Mouse (Mus musculus) hindbrain, embryonic 10.5 days (tissue): Measurements from ENCODE around the gene Flt3. TPM values are rescaled to one million over a fixed set of nuclear protein-coding genes. Genes with fewer than 3 reads are reported as not detected.

ENCODE experiments used
- DNase-seq: peaks from one replicate; pipeline ENCODE4 v3.0.0-alpha.2; 2017; ENCODE audit warnings: low spot score
- H3K27ac ChIP-seq: fragments of 300-500 bp; sonication (generic); 2 replicates; pipeline ENCODE4 v1.5.1; 2016; ENCODE audit warnings: mild to moderate bottlenecking, moderate library complexity
- H3K27me3 ChIP-seq: fragments of 300-500 bp; sonication (generic); 2 replicates; pipeline ENCODE4 v1.6.1; 2016; ENCODE audit warnings: mild to moderate bottlenecking; ENCODE audit not compliant: poor library complexity, insufficient read depth, severe bottlenecking
- H3K36me3 ChIP-seq: fragments of 300-500 bp; sonication (generic); 2 replicates; pipeline ENCODE4 v1.6.1; 2016; ENCODE audit warnings: mild to moderate bottlenecking, moderate library complexity
- H3K4me1 ChIP-seq: fragments of 300-500 bp; sonication (generic); replicated peaks from 2 replicates; pipeline ENCODE4 v1.6.1; 2016; ENCODE audit warnings: mild to moderate bottlenecking
- H3K4me3 ChIP-seq: fragments of 300-500 bp; sonication (generic); 2 replicates; pipeline ENCODE4 v1.5.1; 2016; ENCODE audit warnings: mild to moderate bottlenecking, moderate library complexity
- H3K9me3 ChIP-seq: fragments of 300-500 bp; sonication (generic); 2 replicates; pipeline ENCODE4 v1.6.1; 2016; ENCODE audit warnings: mild to moderate bottlenecking, moderate library complexity
- WGBS: fragments of 180-500 bp; shearing (Covaris S2); methylation state at CpG from one replicate; pipeline ENCODE4 v1.1.7; 2016; 5-methylcytosine and 5-hydroxymethylcytosine counted together
- polyA plus RNA-seq: library from polyadenylated mRNA; unstranded; fragments of >200 nt; fragmentation: Nextera tagmentation; extraction: Ambion mirVana; gene quantifications from 2 replicates; pipeline ENCODE4 v1.2.1, GENCODE M21; 2016

The Flt3 gene
- polyA plus RNA-seq, 1 experiment from 2014 or later, result not detected

DNA sequence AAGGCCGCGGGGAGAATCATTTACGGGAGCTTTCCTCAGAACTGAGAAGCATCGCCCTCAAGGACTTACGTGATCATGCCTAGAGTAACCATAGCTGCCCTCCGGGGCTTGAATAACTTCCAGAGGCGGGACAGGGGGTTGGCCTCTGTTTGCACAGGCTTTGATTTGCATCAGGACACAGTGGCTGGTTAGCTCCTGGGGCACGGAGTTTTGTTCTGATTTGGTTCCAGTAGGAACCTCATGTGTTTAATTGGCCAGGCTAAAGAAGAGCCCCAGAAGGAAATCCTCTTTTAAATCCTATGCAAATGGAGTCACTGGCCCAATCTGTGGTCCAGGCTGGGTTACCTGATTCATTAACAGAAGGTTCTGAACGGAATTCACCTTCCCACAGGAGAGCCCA lies 61.3 kb downstream of the Flt3 start:
- no peak overlapping the region for H3K27ac ChIP-seq
- no peaks in the 10 kb centered on the region for H3K9me3 ChIP-seq
- no peak for DNase-seq
- no peaks in the 10 kb centered on the region for H3K36me3 ChIP-seq
- H3K4me1 ChIP-seq, result no peaks in the 10 kb centered on the region
- H3K4me3 ChIP-seq, result no peak overlapping the region
- H3K27me3 ChIP-seq, result no peaks in the 10 kb centered on the region
- WGBS, result 57% methylated on average over 9 of the region's 9 CpGs

DNA sequence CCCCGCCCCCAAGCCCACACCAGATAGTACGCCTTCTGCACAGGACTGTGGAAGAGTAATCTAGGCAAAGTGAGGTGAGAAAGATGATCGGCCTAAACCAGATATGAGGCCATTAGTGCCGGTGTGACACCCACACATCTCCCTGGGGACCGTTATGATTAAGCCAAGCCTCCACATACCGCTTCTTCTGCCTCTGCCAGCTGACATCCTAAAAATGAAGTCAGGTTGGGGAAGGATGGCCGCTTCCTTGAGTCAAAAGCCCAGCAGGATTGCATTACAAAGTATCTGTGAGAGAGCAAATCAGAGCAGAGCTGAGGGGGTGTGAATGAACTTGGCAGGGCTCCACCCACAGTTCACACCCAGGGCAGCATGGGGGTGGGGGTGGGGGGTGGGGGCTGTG lies 67.6 kb downstream of the Flt3 start:
- DNase-seq, result no peak
- WGBS, result 53% methylated on average over 7 of the region's 7 CpGs
- Histone ChIP-seq H3K4me1 (0 out of 2 replicates have a peak, but pooled peaks cover 4% of the 10 kb centered on the region), H3K9me3 (no peaks in the 10 kb centered on the region), H3K4me3 (no peak overlapping the region), H3K27me3 (0 out of 2 replicates have a peak, but pooled peaks cover 4% of the 10 kb centered on the region), H3K36me3 (no peaks in the 10 kb centered on the region), H3K27ac (no peak overlapping the region)

GRCm38 (mm10) chr5:147331547-147331946 lies 68.7 kb downstream of the Flt3 start:
- Histone ChIP-seq H3K4me3 (no peak overlapping the region), H3K27me3 (0 out of 2 replicates have a peak, but pooled peaks cover 4% of the 10 kb centered on the region), H3K4me1 (0 out of 2 replicates have a peak, but pooled peaks cover 4% of the 10 kb centered on the region), H3K9me3 (no peaks in the 10 kb centered on the region), H3K27ac (no peak overlapping the region), H3K36me3 (no peaks in the 10 kb centered on the region)
- DNase-seq, result peak; percentile 59
- 40% methylated on average over 2 of the region's 2 CpGs for WGBS

DNA sequence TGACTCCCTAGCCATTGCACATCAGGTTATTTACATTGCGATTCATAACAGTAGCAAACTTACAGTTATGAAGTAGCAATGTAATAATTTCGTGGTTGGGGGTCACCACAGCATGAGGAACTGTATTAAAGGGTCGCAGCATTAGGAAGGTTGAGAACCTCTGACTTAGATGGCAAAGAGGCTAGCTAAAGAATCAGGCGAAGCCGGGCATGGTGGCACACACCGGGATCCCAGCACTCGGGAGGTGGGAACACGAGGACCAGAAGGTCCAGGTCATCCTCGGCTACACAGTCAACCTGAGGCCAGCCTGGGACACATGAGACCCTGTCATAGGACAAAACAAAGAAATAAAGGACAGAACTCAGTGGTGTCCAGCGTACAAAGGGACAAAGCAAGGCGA lies 70.3 kb downstream of the Flt3 start:
- WGBS, result 85% methylated on average over 11 of the region's 11 CpGs
- no peaks in the 10 kb centered on the region for H3K9me3 ChIP-seq
- no peak overlapping the region for H3K4me3 ChIP-seq
- no peaks in the 10 kb centered on the region for H3K36me3 ChIP-seq
- no peak for DNase-seq
- H3K27me3 ChIP-seq, result 0 out of 2 replicates have a peak, but pooled peaks cover 4% of the 10 kb centered on the region
- 0 out of 2 replicates have a peak, but pooled peaks cover 4% of the 10 kb centered on the region for H3K4me1 ChIP-seq
- H3K27ac ChIP-seq, result no peak overlapping the region

GRCm38 (mm10) chr5:147327636-147328035 lies 72.7 kb downstream of the Flt3 start:
- no peak overlapping the region for H3K27ac ChIP-seq
- no peak overlapping the region for H3K4me3 ChIP-seq
- H3K9me3 ChIP-seq, result no peaks in the 10 kb centered on the region
- H3K27me3 ChIP-seq, result peaks cover 14% of the 10 kb centered on the region
- no peaks in the 10 kb centered on the region for H3K36me3 ChIP-seq
- 0 out of 2 replicates have a peak, but pooled peaks cover under 1% of the 10 kb centered on the region for H3K4me1 ChIP-seq
- no peak for DNase-seq
- WGBS, result 87% methylated on average over 5 of the region's 5 CpGs

- Histone ChIP-seq H3K36me3 (no peaks in the 10 kb centered on the region), H3K9me3 (no peaks in the 10 kb centered on the region), H3K4me1 (no peaks in the 10 kb centered on the region), H3K27me3 (peaks cover 31% of the 10 kb centered on the region), H3K4me3 (no peak overlapping the region), H3K27ac (no peak overlapping the region)
- no peak for DNase-seq
- WGBS, result 75% methylated on average over 11 of the region's 11 CpGs
Measured at GRCm38 (mm10) chr5:147325931-147326330, 74.4 kb downstream of the Flt3 start.

DNA sequence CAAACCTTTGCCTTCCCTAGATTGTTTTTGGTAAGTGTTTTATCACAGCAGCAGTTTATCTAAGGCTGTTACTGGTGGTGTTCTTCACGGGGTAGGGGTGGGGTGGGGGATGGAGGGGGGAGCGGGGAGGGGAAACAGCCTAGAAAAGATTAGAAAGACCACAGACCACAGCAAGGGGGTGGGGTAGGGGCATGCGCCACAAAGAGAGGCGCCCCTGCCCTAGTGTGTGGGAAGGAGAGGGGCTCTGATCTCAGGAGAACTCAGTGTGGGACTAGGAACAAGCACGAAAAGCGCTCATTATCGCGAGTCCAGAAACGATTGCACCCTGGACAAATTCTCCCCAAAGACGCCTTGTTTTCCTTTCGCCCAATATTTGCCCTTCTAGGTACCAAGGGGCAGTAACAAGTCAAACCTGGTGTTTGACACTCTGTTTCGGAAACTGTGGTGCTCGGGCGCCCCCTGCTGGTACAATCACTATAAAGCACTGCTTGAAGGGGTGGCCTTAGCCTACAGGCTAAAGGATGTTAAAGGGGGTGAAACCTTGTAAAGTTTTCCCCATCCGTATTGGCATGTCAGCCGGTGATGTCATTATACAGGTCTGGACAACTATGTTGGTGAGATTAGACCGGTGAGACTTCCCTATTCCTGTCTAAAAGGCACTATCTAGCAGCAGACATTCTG lies 76.9 kb downstream of the Flt3 start:
- Histone ChIP-seq H3K27me3 (peaks cover 52% of the 10 kb centered on the region), H3K4me3 (no peak overlapping the region), H3K9me3 (no peaks in the 10 kb centered on the region), H3K27ac (no peak overlapping the region), H3K4me1 (no peaks in the 10 kb centered on the region), H3K36me3 (no peaks in the 10 kb centered on the region)
- DNase-seq, result peak; percentile 79
- WGBS, result 22% methylated on average over 17 of the region's 17 CpGs

GRCm38 (mm10) chr5:147322183-147322582 lies 78.1 kb downstream of the Flt3 start, which contains the start of gene Urad:
Urad (minus strand) TSS chr5:147322440.
- WGBS, result 74% methylated on average over 8 of the region's 8 CpGs
- no peaks in the 10 kb centered on the region for H3K36me3 ChIP-seq
- no peaks in the 10 kb centered on the region for H3K9me3 ChIP-seq
- no peak for DNase-seq
- no peak within 1 kb of the TSS for H3K27ac ChIP-seq
- H3K27me3 ChIP-seq, result peaks cover 64% of the 10 kb centered on the region
- H3K4me1 ChIP-seq, result no peaks in the 10 kb centered on the region
- H3K4me3 ChIP-seq, result no peak within 1 kb of the TSS

- H3K4me1 ChIP-seq, result no peaks in the 10 kb centered on the region; the same call in 1 of the 2 replicates
- H3K4me3 ChIP-seq, result no peak overlapping the region
- no peaks in the 10 kb centered on the region for H3K9me3 ChIP-seq
- no peaks in the 10 kb centered on the region for H3K36me3 ChIP-seq
- peaks cover 89% of the 10 kb centered on the region for H3K27me3 ChIP-seq
- no peak overlapping the region for H3K27ac ChIP-seq
- peak; percentile 23 for DNase-seq
Measured at GRCm38 (mm10) chr5:147319653-147320052, 80.6 kb downstream of the Flt3 start.

DNA sequence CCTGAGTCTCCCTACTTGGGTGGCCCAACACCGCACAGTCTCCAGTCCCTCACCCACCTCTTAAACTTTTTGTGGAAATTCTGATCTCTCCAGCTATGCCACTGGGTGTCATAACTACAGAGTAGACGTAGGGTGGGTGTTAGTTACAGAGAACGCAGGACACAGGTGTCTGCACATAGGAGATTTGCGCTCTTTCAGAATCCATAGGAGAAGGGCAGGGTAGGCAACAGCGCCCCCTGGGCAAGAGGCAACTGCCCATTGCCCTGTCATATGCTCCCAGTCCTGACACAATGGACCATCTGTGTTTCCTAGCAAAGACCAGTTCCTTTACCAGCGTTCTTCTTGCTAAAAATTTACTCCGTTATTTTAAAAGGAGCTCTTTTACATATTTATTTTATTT lies 82.3 kb downstream of the Flt3 start:
- 21% methylated on average over 7 of the region's 7 CpGs for WGBS

GRCm38 (mm10) chr5:147317321-147317720 lies 83.0 kb downstream of the Flt3 start:
- WGBS, result 4% methylated on average over 7 of the region's 7 CpGs
- Histone ChIP-seq H3K4me3 (no peak overlapping the region), H3K36me3 (no peaks in the 10 kb centered on the region), H3K9me3 (no peaks in the 10 kb centered on the region), H3K4me1 (no peaks in the 10 kb centered on the region; the same call in 1 of the 2 replicates), H3K27me3 (peaks cover 100% of the 10 kb centered on the region), H3K27ac (no peak overlapping the region)
- DNase-seq, result no peak

More for the DNA sequence above, 82.3 kb downstream of the Flt3 start:
- Histone ChIP-seq H3K36me3 (no peaks in the 10 kb centered on the region), H3K9me3 (no peaks in the 10 kb centered on the region), H3K27ac (no peak overlapping the region), H3K27me3 (peaks cover 100% of the 10 kb centered on the region), H3K4me1 (no peaks in the 10 kb centered on the region; the same call in 1 of the 2 replicates), H3K4me3 (no peak overlapping the region)
- no peak for DNase-seq

DNA sequence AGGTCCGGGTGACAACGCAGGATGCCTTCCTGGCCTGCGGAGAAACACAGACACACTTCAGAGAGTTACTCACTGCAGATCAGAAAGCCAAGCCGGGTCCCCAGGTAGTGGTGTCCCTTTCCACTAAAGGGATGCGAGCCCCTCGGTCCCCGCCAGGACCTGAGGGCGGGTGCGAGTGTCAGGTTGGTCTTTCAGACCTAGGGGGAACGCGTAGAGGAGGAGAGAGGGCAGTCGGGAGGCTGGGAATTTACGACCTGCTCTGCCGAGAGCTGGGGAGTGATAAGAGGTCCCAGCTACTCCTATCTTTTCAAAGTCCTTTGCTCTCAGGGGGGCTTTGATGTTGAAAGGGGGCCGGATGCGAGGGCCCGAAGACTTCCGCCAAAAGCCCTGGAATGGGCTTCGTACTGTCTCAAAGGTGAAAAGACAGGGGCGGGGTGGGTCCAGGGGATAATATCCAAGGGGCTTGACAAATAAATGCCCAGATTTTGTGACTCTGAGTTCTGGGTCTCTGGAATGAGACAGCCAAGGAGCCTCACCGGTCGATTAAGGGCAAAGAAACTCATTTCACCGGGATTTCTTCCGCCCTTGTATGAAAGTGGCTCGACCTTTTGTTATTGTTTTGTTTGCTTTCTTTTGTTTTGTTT lies 84.7 kb downstream of the Flt3 start:
- Histone ChIP-seq H3K4me3 (no peak overlapping the region), H3K27ac (no peak overlapping the region), H3K36me3 (no peaks in the 10 kb centered on the region), H3K27me3 (peaks cover 100% of the 10 kb centered on the region), H3K4me1 (no peaks in the 10 kb centered on the region; the same call in 1 of the 2 replicates), H3K9me3 (no peaks in the 10 kb centered on the region)
- peak; percentile 45 for DNase-seq
- under 1% methylated on average over 25 of the region's 25 CpGs for WGBS
